Mouse (Mus musculus): Measurements from ENCODE around the gene Arpc2. TPM values are rescaled to one million over a fixed set of nuclear protein-coding genes. Genes with fewer than 3 reads are reported as not detected.
A peak's percentile ranks its signal among the peaks of the same experiment; 100 is the strongest.

The Arpc2 gene
- polyA plus RNA-seq (2015; fragmentation: Nextera tagmentation; extraction: Ambion mirVana) = 648 and 659 TPM in 2 replicates

DNA sequence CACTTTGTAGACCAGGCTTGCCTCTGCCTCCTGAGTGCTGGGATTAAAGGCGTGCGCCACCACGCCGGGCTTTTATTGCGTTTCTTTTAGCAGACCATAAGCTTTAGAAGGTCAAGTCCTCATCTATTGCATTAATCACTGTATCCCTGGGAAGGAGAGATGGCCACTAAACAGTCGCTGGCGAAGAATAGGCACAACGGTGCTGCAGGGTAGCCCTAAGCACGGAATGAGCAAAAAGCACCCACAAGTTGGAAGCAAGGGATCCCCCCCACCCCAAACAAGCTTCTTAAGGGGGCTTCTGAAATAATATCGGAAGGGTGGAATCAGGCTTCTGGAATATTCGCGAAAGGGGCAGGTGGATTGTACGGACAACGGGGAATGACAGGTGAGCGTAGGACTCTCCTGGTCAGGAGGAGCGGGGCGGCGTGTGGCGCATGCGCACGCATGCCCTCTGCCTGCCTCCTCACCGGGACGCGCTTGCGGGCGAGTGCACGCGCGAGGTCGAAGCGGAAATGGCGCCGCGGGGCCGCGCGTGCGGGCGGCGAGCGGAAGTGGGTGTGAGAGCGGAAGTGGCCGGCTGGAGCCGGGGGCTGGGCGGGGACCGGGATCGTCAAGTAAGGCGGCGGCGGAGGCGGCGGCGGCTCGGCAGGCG is at the start of gene Arpc2:
Gene Arpc2, plus strand, starts transcription at position 147 of the 652 bp plus-strand sequence.
- peak; percentile 98 for DNase-seq (ENCODE audit: low spot score)

DNA sequence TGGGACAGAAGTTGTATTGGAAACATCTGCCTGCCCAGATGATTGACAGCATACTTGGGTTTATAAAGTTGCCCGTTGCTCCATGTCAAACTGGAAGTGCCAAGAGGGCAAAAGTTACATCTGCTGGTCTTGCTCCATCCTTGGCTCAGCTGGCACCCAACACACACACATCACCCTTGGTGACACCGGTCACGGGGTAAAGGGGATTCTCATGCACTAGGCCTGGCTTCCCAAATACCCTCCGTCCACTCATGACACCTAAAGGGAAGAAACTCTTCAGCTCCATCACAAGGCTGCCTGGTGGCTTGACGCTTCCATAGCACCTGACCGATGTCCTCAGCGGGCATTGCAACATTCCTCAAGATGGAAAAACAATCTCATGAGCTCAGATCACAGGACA is 45.4 kb upstream of the Arpc2 start:
- no peak for DNase-seq (ENCODE audit: low spot score)

DNA sequence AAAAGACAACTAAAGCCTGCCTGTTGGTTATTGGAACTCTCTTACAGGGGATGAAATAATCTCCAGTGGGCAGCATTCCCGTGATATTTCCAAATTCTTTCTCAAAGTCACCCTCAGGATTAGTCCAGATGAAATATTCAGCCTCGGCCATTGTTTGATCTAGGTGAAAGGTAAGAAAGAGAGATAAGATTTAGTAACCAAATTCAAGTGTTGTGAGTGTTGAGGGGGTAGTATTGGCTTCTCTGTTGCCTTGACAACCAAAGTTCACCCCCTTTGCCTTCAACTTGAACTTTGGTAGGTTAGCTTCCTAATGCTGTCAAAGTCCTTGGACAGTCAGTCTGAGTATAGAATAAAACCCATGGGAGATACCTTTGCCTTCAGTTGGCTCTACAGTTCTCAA is 43.2 kb upstream of the Arpc2 start:
- DNase-seq (ENCODE audit: low spot score) = no peak

DNA sequence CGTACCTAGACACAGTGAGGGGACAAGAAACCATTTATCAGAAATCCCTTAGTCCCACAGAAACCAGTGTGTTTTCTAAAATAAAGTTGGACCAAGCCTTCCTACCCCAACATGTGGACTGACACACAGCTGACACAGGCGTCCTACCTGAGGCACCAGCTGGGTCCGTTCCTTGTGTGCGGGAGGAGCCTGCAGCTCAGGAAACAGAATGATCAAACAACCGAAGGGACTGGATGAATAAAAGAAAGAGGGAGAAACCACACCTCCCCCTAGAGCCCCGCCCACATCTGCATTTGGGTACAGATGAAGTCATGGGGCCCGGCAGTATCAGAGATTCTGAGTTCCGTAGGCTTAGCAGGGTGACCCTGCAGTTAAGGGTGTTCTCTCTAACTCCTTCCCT is 41.4 kb upstream of the Arpc2 start, which contains the start of gene Cxcr1:
Gene Cxcr1, minus strand, starts transcription at position 187 of the 400 bp plus-strand sequence.
- no peak for DNase-seq (ENCODE audit: low spot score)

DNA sequence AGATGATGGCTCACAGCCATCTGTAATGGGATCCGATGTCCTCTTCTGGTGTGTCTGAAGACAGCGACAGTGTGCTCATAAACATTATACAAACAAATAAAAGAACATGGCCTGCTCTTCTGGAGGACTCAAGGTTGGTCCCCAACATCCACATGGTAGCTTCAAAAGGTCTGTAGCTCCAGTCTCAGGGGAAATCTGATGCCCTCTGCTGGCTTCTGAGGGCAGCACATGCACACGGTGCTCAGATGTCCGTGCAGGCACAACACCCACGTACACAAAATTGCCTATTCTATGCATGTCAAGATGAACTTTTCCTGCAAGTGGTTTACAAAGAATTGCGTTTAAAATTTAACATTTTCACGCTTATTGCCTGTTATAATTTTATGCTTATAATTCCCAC is 39.9 kb upstream of the Arpc2 start:
- peak; percentile 62 for DNase-seq (ENCODE audit: low spot score)

DNA sequence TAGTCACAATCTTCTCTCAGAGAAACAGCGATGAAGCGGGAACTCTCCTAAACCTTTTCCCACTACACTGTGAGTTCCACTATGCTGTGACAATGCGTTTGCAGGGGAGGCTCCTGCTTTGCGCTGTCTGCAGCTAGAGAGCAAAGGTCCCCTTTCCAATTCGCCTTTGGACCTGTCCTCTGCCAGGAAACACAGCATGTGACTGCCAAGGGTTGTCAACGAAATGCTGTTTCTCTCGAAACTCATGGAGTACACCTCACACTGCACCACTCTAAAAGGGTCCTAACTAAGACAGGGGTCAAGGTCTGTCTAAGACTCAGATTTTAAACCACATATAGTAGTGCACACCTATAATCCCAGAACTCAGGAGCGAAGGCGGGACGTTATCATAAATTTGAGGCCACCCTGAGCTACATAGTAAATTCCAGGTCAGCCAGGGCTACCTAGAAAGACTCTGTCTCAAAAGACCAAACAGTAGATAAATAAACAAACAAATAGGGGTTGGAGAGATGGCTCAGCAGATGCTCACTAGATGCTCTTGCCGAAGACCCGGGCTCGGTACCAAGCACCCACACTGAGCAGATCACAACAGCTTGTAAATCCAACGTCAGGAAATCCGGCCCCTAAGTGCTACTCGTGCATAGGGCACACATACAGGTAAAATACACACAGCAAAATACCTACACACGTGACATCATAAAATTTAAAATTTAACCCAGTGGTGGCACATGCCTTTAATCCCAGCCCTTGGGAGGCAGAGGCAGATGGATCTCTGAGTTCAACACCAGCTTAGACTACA is 39.1 kb upstream of the Arpc2 start:
- DNase-seq (ENCODE audit: low spot score) = no peak

DNA sequence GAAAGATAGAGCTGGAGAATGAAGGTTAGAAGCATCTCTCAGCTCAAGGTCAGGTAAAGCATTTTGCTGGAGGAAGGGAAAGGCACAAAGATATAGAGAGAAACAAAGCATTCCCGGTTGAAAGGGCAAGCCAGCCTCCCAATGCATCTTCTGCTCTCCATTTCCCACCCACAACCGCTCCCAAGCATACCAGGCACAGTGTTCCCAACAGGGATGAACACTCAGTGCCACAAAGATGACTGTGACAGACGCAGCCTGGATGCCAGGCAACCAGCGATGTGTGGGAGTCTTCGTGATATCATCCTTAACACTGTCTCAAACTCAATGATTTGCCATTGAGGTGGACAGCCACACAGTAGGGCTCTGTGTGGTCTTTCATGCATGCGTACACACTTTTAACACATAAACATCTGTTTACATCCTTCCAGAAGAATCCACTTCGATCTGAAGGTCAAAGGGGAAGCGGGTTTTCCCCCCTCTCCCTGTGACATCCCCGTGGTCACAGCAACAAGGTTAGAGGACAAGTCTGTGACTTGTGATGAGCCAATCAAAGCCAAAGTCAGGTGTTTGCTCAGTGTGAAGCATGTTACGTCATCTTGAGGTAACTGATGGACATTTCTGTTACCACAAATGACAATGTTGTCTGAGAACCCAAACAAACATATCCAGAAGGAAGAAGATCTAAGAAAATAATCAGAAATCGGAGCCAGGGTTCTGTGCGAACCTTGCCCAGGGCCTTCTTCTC is 38.0 kb upstream of the Arpc2 start:
- DNase-seq (ENCODE audit: low spot score) = no peak

DNA sequence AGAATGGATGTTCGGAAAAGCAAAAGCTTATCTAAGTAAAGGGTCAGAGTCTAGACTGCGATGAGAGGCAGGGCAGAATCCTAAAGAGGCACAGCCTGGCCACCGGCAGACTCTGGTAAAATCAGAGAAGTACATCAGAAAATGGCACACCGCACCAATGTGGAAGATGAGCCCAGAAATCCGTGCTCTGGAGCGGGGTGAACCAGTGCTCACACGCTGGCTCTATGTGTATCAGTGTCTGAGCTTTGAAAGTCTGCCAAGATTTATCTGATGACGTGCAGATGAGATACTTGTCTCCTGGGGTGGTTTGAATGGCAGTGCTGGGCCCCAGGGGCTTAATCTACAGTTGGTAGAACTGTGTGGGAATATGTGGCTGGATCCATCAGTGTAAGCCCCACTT is 36.8 kb upstream of the Arpc2 start:
- no peak for DNase-seq (ENCODE audit: low spot score)

DNA sequence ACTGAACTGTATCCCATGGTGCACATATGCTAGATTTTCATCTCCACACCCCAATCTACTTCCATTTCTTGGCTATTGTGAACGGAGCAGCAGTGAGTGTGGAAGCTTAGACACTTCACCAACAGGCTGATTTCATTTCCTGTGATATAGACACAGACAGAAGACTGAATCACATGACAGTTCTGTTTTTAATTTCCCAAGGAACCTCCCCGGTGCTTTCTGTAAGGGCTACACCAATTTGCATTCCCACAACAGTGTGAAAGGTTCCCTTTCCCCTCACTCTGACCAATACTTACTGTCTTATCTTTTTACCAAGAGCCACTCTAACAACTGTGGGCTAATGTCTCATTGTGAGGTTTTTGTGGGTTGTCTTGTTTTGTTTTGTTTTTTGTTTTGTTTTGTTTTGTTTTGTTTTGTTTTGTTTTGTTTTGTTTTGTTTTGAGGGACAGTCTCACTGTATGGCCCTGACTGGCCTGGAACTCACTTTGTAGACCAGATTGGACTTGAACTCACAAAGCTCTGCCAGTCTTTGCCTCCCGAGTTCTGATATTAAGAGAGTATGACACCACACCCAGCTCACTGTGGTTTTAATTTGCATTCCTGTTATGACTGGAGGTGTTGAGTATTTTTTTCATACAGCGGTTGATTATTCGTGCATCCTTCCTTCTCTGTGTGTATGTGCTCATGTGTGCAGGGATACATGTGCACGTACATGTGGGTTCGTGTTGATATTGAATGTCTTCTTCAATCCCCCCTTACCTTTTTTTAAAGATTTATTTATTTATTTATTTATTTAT is 34.6 kb upstream of the Arpc2 start:
- DNase-seq (ENCODE audit: low spot score) = no peak

DNA sequence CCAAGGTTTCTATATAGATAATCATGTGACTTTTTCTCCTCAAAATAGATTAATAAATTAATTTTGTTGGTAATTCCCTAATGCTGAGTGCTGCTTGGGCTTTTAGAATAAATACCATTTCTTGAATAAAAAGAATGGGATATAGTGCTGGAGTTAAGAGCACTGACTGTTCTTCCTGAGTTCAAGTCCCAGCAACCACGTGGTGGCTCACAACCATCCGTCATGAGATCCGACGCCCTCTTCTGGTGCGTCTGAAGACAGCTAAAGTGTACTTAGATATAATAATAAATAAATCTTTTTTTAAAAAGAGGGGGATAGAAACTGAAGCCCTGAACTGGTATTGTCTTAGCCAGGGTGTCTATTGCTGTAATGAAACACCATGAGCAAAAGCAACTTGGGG is 32.4 kb upstream of the Arpc2 start:
- no peak for DNase-seq (ENCODE audit: low spot score)

DNA sequence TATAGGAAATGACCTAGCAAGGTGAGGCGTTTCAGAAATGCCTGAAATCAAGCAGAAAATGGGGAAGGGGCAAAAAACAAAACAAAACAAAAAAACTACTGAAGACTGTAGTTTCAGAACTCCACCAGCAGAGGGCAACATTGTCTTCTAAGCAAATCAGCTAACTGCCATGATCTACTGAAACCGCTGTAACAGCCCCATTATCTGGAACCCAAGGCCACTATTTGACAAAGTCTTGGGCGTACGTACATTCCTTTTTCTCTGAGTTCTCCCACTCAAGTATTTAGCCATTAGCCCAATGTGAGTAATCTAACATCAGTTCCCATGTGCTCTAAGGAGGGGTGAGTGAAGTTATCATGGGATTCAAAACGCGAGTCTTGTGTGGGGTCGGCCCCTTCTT is 30.0 kb upstream of the Arpc2 start:
- DNase-seq (ENCODE audit: low spot score) = peak; percentile 66

DNA sequence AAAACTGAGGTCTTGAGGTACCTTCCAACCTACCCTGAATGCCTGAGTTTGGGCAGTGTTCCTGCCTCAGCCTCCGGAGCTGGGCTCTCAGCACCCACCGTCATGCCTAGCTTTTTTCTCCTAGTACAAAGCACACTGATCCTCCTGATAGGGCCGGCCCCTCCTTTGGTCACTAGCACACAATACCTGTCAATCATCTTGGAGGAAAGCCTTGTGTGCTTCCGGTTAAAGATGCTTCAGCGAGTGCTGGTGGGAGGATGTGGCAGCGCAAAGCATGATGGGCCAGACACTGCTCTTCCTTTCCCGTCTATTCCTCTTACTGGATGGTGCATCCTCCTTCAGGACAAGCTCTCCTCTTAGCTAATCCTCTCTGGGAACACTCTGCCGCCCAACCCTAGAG is 29.2 kb upstream of the Arpc2 start:
- no peak for DNase-seq (ENCODE audit: low spot score)

DNA sequence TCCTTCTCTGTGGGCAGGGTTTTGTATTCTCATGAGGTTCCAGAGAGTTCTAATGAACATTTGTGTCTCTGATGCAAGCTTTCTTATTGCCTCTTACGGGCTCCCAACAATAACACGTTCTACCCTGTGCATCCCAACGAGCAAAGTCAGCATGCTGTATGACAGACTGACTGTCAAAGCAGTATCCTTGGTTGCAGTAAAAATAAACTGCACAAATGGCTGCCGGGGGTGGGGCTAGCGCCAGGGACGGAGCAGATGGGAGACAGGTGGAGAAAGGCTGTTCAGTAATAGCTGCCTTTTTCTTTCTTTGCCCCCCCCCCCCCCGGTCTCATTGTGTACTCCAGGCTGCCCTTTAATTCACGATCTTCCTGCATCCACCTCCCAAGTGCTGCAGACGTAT is 28.0 kb upstream of the Arpc2 start:
- DNase-seq (ENCODE audit: low spot score) = no peak

DNA sequence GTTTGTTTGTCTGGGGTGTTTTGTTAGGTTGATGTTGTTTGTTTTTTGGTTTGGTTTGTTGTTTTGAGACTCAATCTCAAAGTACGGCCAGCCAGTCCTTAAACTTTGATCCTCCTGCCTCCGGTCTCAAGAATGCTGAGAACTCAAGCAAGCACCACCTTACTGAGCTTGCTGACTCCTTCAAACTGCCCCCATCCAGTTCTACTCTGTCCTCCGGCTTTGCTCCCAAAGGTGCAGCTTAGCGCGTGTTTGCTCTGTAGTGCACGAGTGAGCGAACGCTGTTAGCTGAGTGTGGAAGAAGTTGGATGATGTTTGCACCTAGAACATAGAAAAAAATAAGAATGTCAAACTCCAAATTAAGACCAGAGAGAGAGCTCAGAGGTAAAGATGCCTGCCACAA is 26.9 kb upstream of the Arpc2 start:
- DNase-seq (ENCODE audit: low spot score) = no peak

DNA sequence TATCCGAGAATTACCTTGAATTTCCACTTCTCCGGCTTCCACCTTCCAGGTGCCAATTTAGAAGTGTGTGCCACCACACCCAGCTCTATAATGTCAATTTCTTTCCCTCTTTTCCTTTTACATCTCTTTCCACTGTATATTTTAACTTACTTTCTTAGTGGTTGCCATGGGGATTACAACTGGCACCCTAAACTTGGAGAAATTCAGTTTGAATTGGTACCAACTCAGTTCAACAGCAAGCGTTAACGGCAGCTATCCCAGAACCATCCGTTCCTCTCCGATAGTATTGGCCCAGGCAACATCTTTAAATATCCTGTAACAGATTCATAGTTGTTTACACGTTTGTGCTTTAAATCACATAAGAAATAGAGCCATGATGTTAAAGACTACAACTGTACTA is 16.0 kb upstream of the Arpc2 start:
- no peak for DNase-seq (ENCODE audit: low spot score)

DNA sequence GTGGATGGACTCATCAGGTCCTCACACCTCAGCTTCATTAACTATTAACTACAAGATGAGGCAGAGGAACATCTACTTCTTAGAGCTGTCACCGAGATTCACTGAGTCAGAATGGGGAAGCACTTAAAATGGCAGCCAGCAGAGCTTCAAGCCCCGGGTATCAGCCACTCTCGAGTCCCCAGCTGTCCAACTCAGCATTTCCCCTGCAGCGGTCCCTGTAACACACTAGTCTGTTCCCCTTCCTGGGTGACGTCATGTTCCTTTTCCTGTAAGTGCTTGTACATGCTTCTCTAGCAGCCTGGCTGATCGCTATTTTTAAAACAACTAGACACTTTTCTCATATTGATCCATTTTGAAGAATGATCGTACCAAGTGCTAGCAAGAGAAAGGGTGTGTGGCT is 8.6 kb upstream of the Arpc2 start:
- peak; percentile 78 for DNase-seq (ENCODE audit: low spot score)

DNA sequence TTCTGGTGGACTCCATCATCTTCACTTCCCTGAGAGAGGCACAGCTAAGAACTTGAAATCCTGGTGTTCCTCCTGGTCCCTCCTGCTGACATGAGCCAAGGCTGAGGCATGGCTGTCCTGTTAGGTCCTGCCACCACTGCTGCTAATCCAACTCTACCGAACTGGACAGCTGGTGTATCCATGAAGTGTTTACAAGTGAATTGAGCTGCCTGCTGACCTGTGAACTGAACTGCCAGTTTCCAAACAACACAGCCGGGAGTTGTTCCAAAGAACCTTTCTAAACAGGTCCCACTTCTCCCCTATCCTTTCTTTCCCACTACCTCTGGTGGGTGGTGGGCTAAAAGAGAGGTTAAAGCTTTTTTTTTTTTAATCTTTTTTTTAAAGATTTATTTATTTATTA is 5.9 kb upstream of the Arpc2 start:
- DNase-seq (ENCODE audit: low spot score) = no peak

DNA sequence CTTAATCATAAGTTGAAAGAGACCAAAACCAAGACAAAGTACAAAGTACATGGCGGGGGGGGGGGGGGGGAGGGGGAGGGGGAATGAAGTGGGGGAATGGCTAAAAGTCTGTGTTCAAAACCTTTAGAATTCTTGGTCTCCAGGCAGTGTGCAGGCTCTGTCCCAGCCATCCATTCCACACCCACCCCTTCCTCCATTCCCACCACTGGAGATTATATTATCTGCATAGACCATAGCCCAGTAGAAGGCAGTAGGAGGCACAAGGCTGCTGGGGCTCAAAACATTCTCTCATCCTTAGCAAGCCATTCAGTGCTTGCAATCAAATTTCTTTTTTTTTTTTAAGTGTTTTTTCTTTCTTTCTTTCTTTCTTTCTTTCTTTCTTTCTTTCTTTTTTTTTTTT is 4.9 kb upstream of the Arpc2 start:
- DNase-seq (ENCODE audit: low spot score) = no peak

DNA sequence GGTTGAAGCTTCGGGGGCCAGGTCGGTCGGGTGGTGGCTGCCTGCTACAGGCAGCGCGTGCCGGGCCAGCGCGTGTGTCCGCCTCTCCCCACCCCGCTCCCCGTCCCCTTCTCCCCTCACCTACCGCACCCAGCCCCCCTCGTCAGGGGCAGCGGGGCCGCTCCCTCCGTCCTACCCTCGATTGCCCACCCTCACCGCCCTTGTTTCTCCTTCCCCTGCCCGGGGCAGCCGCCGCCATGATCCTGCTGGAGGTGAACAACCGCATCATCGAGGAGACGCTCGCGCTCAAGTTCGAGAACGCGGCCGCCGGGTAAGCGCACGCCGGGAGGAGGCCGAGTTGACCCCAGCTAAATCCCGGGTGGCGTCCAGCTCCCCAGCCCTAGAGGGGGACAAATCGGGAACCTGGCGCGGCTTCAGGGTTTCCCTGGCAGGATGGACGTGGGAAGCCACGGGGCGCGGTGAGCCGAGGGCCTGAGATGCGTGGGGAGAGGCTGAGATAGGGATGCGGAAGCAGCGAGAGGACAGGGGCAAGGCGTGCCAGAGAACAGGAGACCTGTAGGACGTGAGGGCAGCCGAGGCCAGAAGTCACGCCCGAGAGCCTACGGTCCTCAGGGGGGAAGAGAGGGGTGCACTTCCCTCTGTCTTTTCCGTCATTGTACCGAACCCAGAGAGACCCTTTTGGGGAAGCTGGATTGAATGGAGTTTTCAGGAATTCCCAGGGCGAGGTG is 870 bp downstream of the Arpc2 start:
- DNase-seq (ENCODE audit: low spot score) = peak; percentile 37

DNA sequence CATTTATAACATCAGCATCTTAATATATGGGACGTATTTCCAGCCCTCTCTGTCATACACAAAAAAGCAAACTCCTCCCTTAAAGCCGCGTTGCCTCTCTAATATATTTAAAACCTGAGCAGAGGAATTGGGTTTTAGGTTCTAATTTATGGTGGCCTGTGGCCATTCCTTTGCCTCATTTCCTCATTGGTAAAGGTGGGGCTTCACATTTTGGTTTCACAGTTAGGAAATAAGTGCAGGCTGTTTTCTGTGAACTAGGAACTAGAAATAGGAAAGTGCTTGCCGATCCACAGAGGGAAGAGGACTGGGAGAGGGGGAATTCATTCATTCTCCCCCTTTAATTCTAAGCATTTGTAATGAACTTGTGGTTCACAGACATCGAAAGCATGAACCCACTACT is 1.8 kb downstream of the Arpc2 start:
- no peak for DNase-seq (ENCODE audit: low spot score)

DNA sequence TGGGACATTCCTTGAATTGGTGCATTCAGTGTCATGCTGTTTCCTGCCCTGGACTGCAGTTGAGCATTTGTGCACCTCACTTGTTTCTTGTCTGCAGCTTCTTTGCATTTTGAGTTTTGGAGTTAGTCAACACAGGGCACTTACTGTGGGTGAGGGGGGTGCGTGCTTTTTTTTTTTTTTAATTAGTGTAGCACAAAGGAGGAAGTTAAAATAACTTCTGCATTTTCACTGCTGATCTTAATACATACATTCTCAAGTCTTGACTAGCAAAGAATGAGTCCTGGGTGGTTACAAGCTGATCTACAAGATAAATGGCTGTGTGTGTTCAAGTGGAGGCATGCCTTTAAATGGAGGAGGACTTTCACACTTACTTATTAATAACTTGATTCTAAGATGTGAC is 2.3 kb downstream of the Arpc2 start:
- DNase-seq (ENCODE audit: low spot score) = no peak

Measured in thymus, postnatal 0 days (tissue).